Mouse (Mus musculus) gastrocnemius, postnatal 10 days (tissue): ENCODE measurements around the gene Olfr1122. TPM values are rescaled to one million over a fixed set of nuclear protein-coding genes. Genes with fewer than 3 reads are reported as not detected.
"Not testable (repeated sequence)": the region's sequence is repeated elsewhere in the genome, so short reads cannot be mapped to it uniquely, and the experiment has no call there.

Experiments
- DNase-seq: peaks from one replicate; pipeline ENCODE4 v3.0.0; 2021; ENCODE audit warnings: mixed read lengths
- long read RNA-seq, 2 experiments: library from polyadenylated mRNA; stranded (forward); transcript quantifications; one replicate each; pipeline ENCODE4 v2.0.0; 2021
- total RNA-seq, 2 experiments: library from RNA; stranded (reverse); gene quantifications; 2 replicates each; pipeline ENCODE4 v1.2.3; 2021

Gene Olfr1122
- total RNA-seq, result not detected
- long read RNA-seq, experiment 1, result 0 reads
- long read RNA-seq, experiment 2, result 0 reads

- DNase-seq, result no peak
Measured at GRCm38 (mm10) chr2:87385549-87385948, at the start of gene Olfr1122. Gene Olfr1122 (plus strand): TSS chr2:87385849.

GRCm38 (mm10) chr2:87354515-87354914 lies 31.1 kb upstream of the Olfr1122 start, which contains the start of gene Olfr1120:
Gene Olfr1120 (plus strand): TSS chr2:87354815.
- no peak for DNase-seq

GRCm38 (mm10) chr2:87360121-87360520 lies 25.5 kb upstream of the Olfr1122 start:
- DNase-seq, result not testable (repeated sequence)

GRCm38 (mm10) chr2:87369595-87369994 lies 16.1 kb upstream of the Olfr1122 start, which contains the start of gene Olfr1121:
Gene Olfr1121 (plus strand): TSS chr2:87369895.
- DNase-seq, result no peak

- no peak for DNase-seq
Measured at GRCm38 (mm10) chr2:87371726-87372125, 13.9 kb upstream of the Olfr1122 start.

GRCm38 (mm10) chr2:87383935-87384334 lies 1.7 kb upstream of the Olfr1122 start:
- DNase-seq, result no peak

GRCm38 (mm10) chr2:87393605-87394004 lies 8.0 kb downstream of the Olfr1122 start:
- DNase-seq, result not testable (repeated sequence)

GRCm38 (mm10) chr2:87394686-87395085 lies 9.0 kb downstream of the Olfr1122 start:
- DNase-seq, result not testable (repeated sequence)

GRCm38 (mm10) chr2:87416335-87416734 lies 30.7 kb downstream of the Olfr1122 start, which contains the start of gene Olfr1123:
Gene Olfr1123 (plus strand): TSS chr2:87416635.
- no peak for DNase-seq

- no peak for DNase-seq
Measured at GRCm38 (mm10) chr2:87429975-87430374, 44.3 kb downstream of the Olfr1122 start, which contains the start of gene Olfr1124. Gene Olfr1124 (plus strand): TSS chr2:87430275.

- no peak for DNase-seq
Measured at GRCm38 (mm10) chr2:87437731-87438130, 52.1 kb downstream of the Olfr1122 start.

Other genes with a start within 250 kb of the Olfr1122 start
- gene Olfr1110, start 245.5 kb upstream of the Olfr1122 start, total RNA-seq, result not detected
- gene Olfr1111, start 233.2 kb upstream of the Olfr1122 start, total RNA-seq, result not detected
- gene Olfr1112, start 198.1 kb upstream of the Olfr1122 start, total RNA-seq, result not detected
- gene Olfr1113, start 176.9 kb upstream of the Olfr1122 start, total RNA-seq, result not detected
- gene Olfr1115, start 137.8 kb upstream of the Olfr1122 start, total RNA-seq, result not detected
- not detected for gene Olfr1116, start 118.3 kb upstream of the Olfr1122 start, total RNA-seq
- gene Olfr1118, start 78.3 kb upstream of the Olfr1122 start, total RNA-seq, result not detected
- gene Olfr1120, start 31.0 kb upstream of the Olfr1122 start, total RNA-seq, result not detected
- not detected for gene Olfr1121, start 16.0 kb upstream of the Olfr1122 start, total RNA-seq
- not detected for gene Olfr1123, start 30.8 kb downstream of the Olfr1122 start, total RNA-seq
- not detected for gene Olfr1124, start 44.4 kb downstream of the Olfr1122 start, total RNA-seq
- gene Olfr1126, start 68.1 kb downstream of the Olfr1122 start, total RNA-seq, result not detected
- not detected for gene Pramel7, start 111.2 kb downstream of the Olfr1122 start, total RNA-seq
- gene Pramel6, start 120.7 kb downstream of the Olfr1122 start, total RNA-seq, result not detected
- not detected for gene Olfr153, start 145.9 kb downstream of the Olfr1122 start, total RNA-seq
- gene Olfr1128, start 159.7 kb downstream of the Olfr1122 start, total RNA-seq, result not detected
- not detected for gene Olfr1129, start 188.1 kb downstream of the Olfr1122 start, total RNA-seq
- gene Olfr1130, start 220.4 kb downstream of the Olfr1122 start, total RNA-seq, result not detected
- not detected for gene Olfr1131, start 241.3 kb downstream of the Olfr1122 start, total RNA-seq